Mouse (Mus musculus): ENCODE measurements around the gene Olig3. TPM values are rescaled to one million over a fixed set of nuclear protein-coding genes. Genes with fewer than 3 reads are reported as not detected.

Olig3 gene
- total RNA-seq, 1 experiment from 2014 or later: not detected

Other genes with a start within 250 kb of the Olig3 start
- gene Ifngr1, start 235.4 kb downstream of the Olig3 start, total RNA-seq (2017): 226 and 254 TPM in 2 replicates

Data from neutrophil, adult 5-6 weeks (primary cell).